ENCODE assay signal across 8 mouse cellular contexts in the genomic region with DNA sequence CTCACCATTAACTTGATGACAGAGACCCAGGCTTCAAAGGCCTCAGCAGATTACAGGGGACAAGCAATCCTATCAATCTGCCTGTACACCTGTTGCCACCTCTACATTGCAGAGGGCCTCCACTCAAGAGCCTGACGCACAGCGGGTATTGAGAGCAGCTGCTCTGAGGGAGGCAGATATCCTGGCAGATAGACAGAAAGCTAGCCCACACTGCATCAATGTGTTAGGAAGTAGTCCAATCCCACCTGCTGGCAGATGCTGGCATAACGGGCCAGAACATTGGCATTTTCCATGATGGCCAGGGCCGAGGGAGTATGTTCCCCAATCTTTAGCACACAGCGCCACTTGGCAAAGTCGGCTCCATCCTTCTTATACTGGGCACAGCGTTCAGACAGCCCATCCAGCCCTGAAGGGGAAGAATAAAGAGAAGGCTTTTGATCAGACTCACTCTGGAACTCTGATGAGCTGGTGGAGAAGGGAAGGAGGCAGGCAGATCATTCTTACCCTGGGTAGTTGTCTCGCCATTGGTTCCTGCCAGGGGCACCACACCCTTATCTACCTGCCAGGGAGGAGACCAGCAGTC. TPM values are rescaled to one million over a fixed set of nuclear protein-coding genes. Genes with fewer than 3 reads are reported as not detected.
DNase-seq lines count a peak whose midpoint lies in the region; ATAC-seq and TF ChIP-seq lines count a peak whose summit lies in the region.

No protein-coding gene starts in this region.

- no peaks in the 10 kb centered on the region for H3K27me3 ChIP-seq in heart, embryonic 10.5 days (ENCODE audit: insufficient read depth, poor library complexity, severe bottlenecking)
- no peaks in the 10 kb centered on the region for H3K27me3 ChIP-seq in heart, embryonic 16.5 days (ENCODE audit: control insufficient read depth, insufficient read depth, low read length)
- H3K27me3 ChIP-seq in limb, embryonic 14.5 days (ENCODE audit: control insufficient read depth, insufficient read depth, low read length): no peaks in the 10 kb centered on the region
- no peaks in the 10 kb centered on the region for H3K27me3 ChIP-seq in small intestine, adult 2 months (ENCODE audit: control insufficient read depth, insufficient read depth, low read length)

- ATAC-seq in heart, embryonic 16.5 days (replicated peaks; ENCODE audit: extremely low read depth, insufficient read depth, low FRiP score): no peak
- ATAC-seq in limb, embryonic 14.5 days (ENCODE audit: low FRiP score, low read depth): no peak

- 78% methylated on average over 8 of the region's 8 CpGs for WGBS in heart, embryonic 10.5 days
- 59% methylated on average over 8 of the region's 8 CpGs for WGBS in heart, embryonic 16.5 days
- 64% methylated on average over 8 of the region's 8 CpGs for WGBS in limb, embryonic 14.5 days
- WGBS in small intestine, adult 2 months: 66% methylated on average over 8 of the region's 8 CpGs

- no peak for DNase-seq in heart, embryonic 10.5 days (ENCODE audit: low spot score)
- no peak for DNase-seq in heart, postnatal 25 days (ENCODE audit: low spot score)
- DNase-seq in 416B (ENCODE audit: low read depth): peak; percentile 56
- DNase-seq in limb, embryonic 14.5 days (ENCODE audit: low spot score): no peak
- no peak for DNase-seq in urinary bladder, postnatal 36 days (ENCODE audit: low spot score in 2 of 2)

- H3K4me3 ChIP-seq in heart, embryonic 10.5 days: peak overlapping the region; percentile 94
- peak overlapping the region; percentile 74 for H3K4me3 ChIP-seq in bone marrow macrophage, adult 2 months (ENCODE audit: insufficient read depth, low read length)
- peak overlapping the region; percentile 80 for H3K4me3 ChIP-seq in heart, embryonic 16.5 days (ENCODE audit: low read length)
- peak overlapping the region; percentile 90; the same call in 1 of the 2 replicates for H3K4me3 ChIP-seq in limb, embryonic 14.5 days (replicated peaks; ENCODE audit: low read length)
- H3K4me3 ChIP-seq in small intestine, adult 2 months (ENCODE audit: low read depth, low read length): no peak overlapping the region

- no peak for TF ChIP-seq POLR2A in bone marrow macrophage, adult 2 months (IDR thresholded peaks at IDR 0.05; ENCODE audit: borderline replicate concordance, low read depth, low read length)
- no peak for TF ChIP-seq POLR2A in limb, embryonic 14.5 days (IDR thresholded peaks at IDR 0.05; ENCODE audit: borderline replicate concordance, extremely low read depth, insufficient read depth, insufficient read length)
- no peak for TF ChIP-seq POLR2A in small intestine, adult 2 months (IDR thresholded peaks at IDR 0.05; ENCODE audit: low read depth, low read length)

- no peaks in the 10 kb centered on the region for H3K9me3 ChIP-seq in heart, embryonic 10.5 days
- no peaks in the 10 kb centered on the region for H3K9me3 ChIP-seq in heart, embryonic 16.5 days (replicated peaks; ENCODE audit: control insufficient read depth, low read length)
- H3K9me3 ChIP-seq in limb, embryonic 14.5 days (ENCODE audit: control insufficient read depth, low read length): no peaks in the 10 kb centered on the region

- H3K36me3 ChIP-seq in heart, embryonic 10.5 days: peaks cover 44% of the 10 kb centered on the region
- peaks cover 28% of the 10 kb centered on the region for H3K36me3 ChIP-seq in heart, embryonic 16.5 days (ENCODE audit: control insufficient read depth, insufficient read depth)
- peaks cover 43% of the 10 kb centered on the region for H3K36me3 ChIP-seq in limb, embryonic 14.5 days (ENCODE audit: control insufficient read depth, insufficient read depth, low read length)
- peaks cover 26% of the 10 kb centered on the region for H3K36me3 ChIP-seq in small intestine, adult 2 months (ENCODE audit: control insufficient read depth, insufficient read depth, low read length)

- H3K9ac ChIP-seq in heart, embryonic 16.5 days (ENCODE audit: low read length): peak overlapping the region; percentile 94
- no peak overlapping the region; the same call in 1 of the 2 replicates for H3K9ac ChIP-seq in limb, embryonic 14.5 days (ENCODE audit: low read depth, low read length, severe bottlenecking)

- TF ChIP-seq CTCF in bone marrow macrophage, adult 2 months (IDR thresholded peaks at IDR 0.05; ENCODE audit: low read depth, low read length): no peak; the same call in 1 of the 2 replicates
- 0 out of 2 replicates have a peak, but pooled peaks have one; percentile 5 for TF ChIP-seq CTCF in small intestine, adult 2 months (IDR thresholded peaks at IDR 0.05; ENCODE audit: extremely low read depth, insufficient read length, insufficient replicate concordance, low read depth, low read length)

- peak overlapping the region; percentile 56; the same call in 1 of the 2 replicates for H3K27ac ChIP-seq in heart, embryonic 10.5 days
- H3K27ac ChIP-seq in bone marrow macrophage, adult 2 months (ENCODE audit: insufficient read depth, low read depth, low read length): no peak overlapping the region
- H3K27ac ChIP-seq in heart, embryonic 16.5 days (ENCODE audit: low read length): peak overlapping the region; percentile 96; the same call in 1 of the 2 replicates
- no peak overlapping the region for H3K27ac ChIP-seq in limb, embryonic 14.5 days (replicated peaks; ENCODE audit: low read depth, low read length)
- H3K27ac ChIP-seq in small intestine, adult 2 months (ENCODE audit: insufficient read depth, low read depth, low read length): no peak overlapping the region

- peaks cover 53% of the 10 kb centered on the region for H3K4me1 ChIP-seq in heart, embryonic 10.5 days
- H3K4me1 ChIP-seq in bone marrow macrophage, adult 2 months (ENCODE audit: control insufficient read depth, insufficient read depth, low read length): peaks cover 18% of the 10 kb centered on the region
- peaks cover 52% of the 10 kb centered on the region for H3K4me1 ChIP-seq in heart, embryonic 16.5 days (ENCODE audit: control insufficient read depth, insufficient read depth, low read length)
- peaks cover 29% of the 10 kb centered on the region for H3K4me1 ChIP-seq in limb, embryonic 14.5 days (ENCODE audit: control insufficient read depth, insufficient read depth, low read length)
- H3K4me1 ChIP-seq in small intestine, adult 2 months (ENCODE audit: control insufficient read depth, insufficient read depth, insufficient read length, low read length): peaks cover 14% of the 10 kb centered on the region

- peak overlapping the region; percentile 78 for H3K4me2 ChIP-seq in heart, embryonic 16.5 days (ENCODE audit: low read depth, low read length)
- H3K4me2 ChIP-seq in limb, embryonic 14.5 days (replicated peaks; ENCODE audit: low read depth, low read length, severe bottlenecking): no peak overlapping the region

- intact Hi-C loops in heart, postnatal 25 days (cut with DNase I): no loop called here

RNA-seq across cellular contexts. Expression of a gene that starts 1.0 kb away (rescaled TPM):
- 0.06 and 0.38 TPM in 2 replicates for polyA plus RNA-seq in heart, embryonic 10.5 days (2016; fragmentation: Nextera tagmentation; extraction: Ambion mirVana)
- total RNA-seq in heart, postnatal 25 days (2021): 10 to 100 TPM in 1 of 2 experiments, 1 to 10 TPM in 1; 8.9 to 10.4 TPM
- 0.74 and 0.85 TPM in 2 replicates for polyA plus RNA-seq in bone marrow macrophage, adult 2 months (2012; ENCODE audit: insufficient read depth, insufficient read length, missing spikeins)
- 0.86 and 1.4 TPM in 2 replicates for polyA plus RNA-seq in heart, embryonic 16.5 days (2015; fragmentation: Nextera tagmentation; extraction: Ambion mirVana)
- 1.6 and 2.0 TPM in 2 replicates for polyA plus RNA-seq in limb, embryonic 14.5 days (2012; rRNA removed)
- 0.21 and 0.44 TPM in 2 replicates for polyA plus RNA-seq in limb, embryonic 14.5 days (2014; fragmentation: Nextera tagmentation; extraction: Ambion mirVana)
- 2.2 and 4.1 TPM in 2 replicates for polyA plus RNA-seq in small intestine, adult 2 months (2012; rRNA removed)

RNA-seq across cellular contexts. Expression of a gene that starts 4.1 kb away (rescaled TPM):
- polyA plus RNA-seq in heart, embryonic 10.5 days (2016; fragmentation: Nextera tagmentation; extraction: Ambion mirVana): 233 and 325 TPM in 2 replicates
- 10 to 100 TPM; 32.7 to 33.1 TPM for total RNA-seq in heart, postnatal 25 days (2021)
- 153 and 164 TPM in 2 replicates for polyA plus RNA-seq in bone marrow macrophage, adult 2 months (2012; ENCODE audit: insufficient read depth, insufficient read length, missing spikeins)
- 133 and 159 TPM in 2 replicates for polyA plus RNA-seq in heart, embryonic 16.5 days (2015; fragmentation: Nextera tagmentation; extraction: Ambion mirVana)
- 238 and 252 TPM in 2 replicates for polyA plus RNA-seq in limb, embryonic 14.5 days (2012; rRNA removed)
- polyA plus RNA-seq in limb, embryonic 14.5 days (2014; fragmentation: Nextera tagmentation; extraction: Ambion mirVana): 268 and 269 TPM in 2 replicates
- 101 and 199 TPM in 2 replicates for polyA plus RNA-seq in small intestine, adult 2 months (2012; rRNA removed)

RNA-seq across cellular contexts. Expression of a gene that starts 15.2 kb away (rescaled TPM):
- polyA plus RNA-seq in heart, embryonic 10.5 days (2016; fragmentation: Nextera tagmentation; extraction: Ambion mirVana): 0.23 and 0.53 TPM in 2 replicates
- total RNA-seq in heart, postnatal 25 days (2021): under 1 TPM; 0.34 to 0.70 TPM
- polyA plus RNA-seq in bone marrow macrophage, adult 2 months (2012; ENCODE audit: insufficient read depth, insufficient read length, missing spikeins): 1.9 and 2.8 TPM in 2 replicates
- 0.09 and 0.58 TPM in 2 replicates for polyA plus RNA-seq in heart, embryonic 16.5 days (2015; fragmentation: Nextera tagmentation; extraction: Ambion mirVana)
- polyA plus RNA-seq in limb, embryonic 14.5 days (2012; rRNA removed): 2.0 and 2.7 TPM in 2 replicates
- 0.29 and 0.41 TPM in 2 replicates for polyA plus RNA-seq in limb, embryonic 14.5 days (2014; fragmentation: Nextera tagmentation; extraction: Ambion mirVana)
- 1.4 and 2.4 TPM in 2 replicates for polyA plus RNA-seq in small intestine, adult 2 months (2012; rRNA removed)

RNA-seq across cellular contexts. Expression of a gene that starts 19.7 kb away (rescaled TPM):
- polyA plus RNA-seq in heart, embryonic 10.5 days (2016; fragmentation: Nextera tagmentation; extraction: Ambion mirVana): 43.4 and 66.0 TPM in 2 replicates
- total RNA-seq in heart, postnatal 25 days (2021): 10 to 100 TPM; 63.7 to 74.0 TPM
- polyA plus RNA-seq in bone marrow macrophage, adult 2 months (2012; ENCODE audit: insufficient read depth, insufficient read length, missing spikeins): 392 and 412 TPM in 2 replicates
- 80.8 and 84.6 TPM in 2 replicates for polyA plus RNA-seq in heart, embryonic 16.5 days (2015; fragmentation: Nextera tagmentation; extraction: Ambion mirVana)
- polyA plus RNA-seq in limb, embryonic 14.5 days (2012; rRNA removed): 144 and 202 TPM in 2 replicates
- polyA plus RNA-seq in limb, embryonic 14.5 days (2014; fragmentation: Nextera tagmentation; extraction: Ambion mirVana): 131 and 151 TPM in 2 replicates
- 153 and 244 TPM in 2 replicates for polyA plus RNA-seq in small intestine, adult 2 months (2012; rRNA removed)

RNA-seq across cellular contexts. Expression of a gene that starts 30.3 kb away (rescaled TPM):
- 1.3 and 1.5 TPM in 2 replicates for polyA plus RNA-seq in heart, embryonic 10.5 days (2016; fragmentation: Nextera tagmentation; extraction: Ambion mirVana)
- total RNA-seq in heart, postnatal 25 days (2021): 1 to 10 TPM; 1.6 to 2.1 TPM
- polyA plus RNA-seq in bone marrow macrophage, adult 2 months (2012; ENCODE audit: insufficient read depth, insufficient read length, missing spikeins): 20.8 and 27.0 TPM in 2 replicates
- 0.75 and 1.00 TPM in 2 replicates for polyA plus RNA-seq in heart, embryonic 16.5 days (2015; fragmentation: Nextera tagmentation; extraction: Ambion mirVana)
- 13.6 and 15.0 TPM in 2 replicates for polyA plus RNA-seq in limb, embryonic 14.5 days (2012; rRNA removed)
- 3.2 and 4.3 TPM in 2 replicates for polyA plus RNA-seq in limb, embryonic 14.5 days (2014; fragmentation: Nextera tagmentation; extraction: Ambion mirVana)
- polyA plus RNA-seq in small intestine, adult 2 months (2012; rRNA removed): 5.0 and 24.4 TPM in 2 replicates

Comparison
In these comparisons a context has a peak if more than half of its experiments do, and no peak if none do; other contexts are left out.
1. H3K27ac ChIP-seq: peak in heart, embryonic 10.5 days (single experiment) and heart, embryonic 16.5 days (single experiment); none in bone marrow macrophage, adult 2 months (single experiment), limb, embryonic 14.5 days (single experiment) and small intestine, adult 2 months (single experiment).